Mouse (Mus musculus): ENCODE results near the gene Ina.
"Not testable (repeated sequence)": the region's sequence is repeated elsewhere in the genome, so short reads cannot be mapped to it uniquely, and the experiment has no call there.

DNA sequence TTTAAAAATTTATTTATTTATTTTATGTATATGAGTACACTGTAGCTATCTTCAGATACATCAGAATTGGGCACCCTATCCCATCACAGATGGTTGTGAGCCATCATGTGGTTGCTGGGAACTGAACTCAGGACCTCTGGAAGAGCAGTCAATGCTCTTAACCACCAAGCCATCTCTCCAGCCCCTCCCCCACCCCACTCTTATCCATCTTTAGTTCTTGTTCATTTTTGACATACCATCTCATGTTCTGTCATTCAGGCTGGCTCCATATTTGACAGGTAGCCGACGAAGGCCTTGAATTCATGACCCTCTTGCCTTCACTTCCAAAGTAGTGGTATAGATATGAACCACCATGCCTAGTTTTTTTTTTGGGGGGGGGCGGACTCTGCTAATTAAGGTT is 36.4 kb upstream of the Ina start:
- not testable (repeated sequence) for TF ChIP-seq CTCF (conservative IDR thresholded peaks at IDR 0.05; ENCODE audit: insufficient read depth, insufficient read length, low read depth, low read length); POLR2A (IDR thresholded peaks at IDR 0.05; ENCODE audit: low read depth, low read length)

Data from kidney, adult 2 months (tissue).